Mouse (Mus musculus) liver, embryonic 13.5 days (tissue): ENCODE results near the gene Acly. TPM values are rescaled to one million over a fixed set of nuclear protein-coding genes. Genes with fewer than 3 reads are reported as not detected.

Experiments
- ATAC-seq: fragments of 200-750 bp; cut with Nextera tagmentation; 2 replicates; pipeline ENCODE4 v1.8.0; 2017; ENCODE audit warnings: low read depth, mild to moderate bottlenecking, moderate number of reproducible peaks, moderate library complexity
- DNase-seq: peaks from one replicate; pipeline ENCODE4 v3.0.0; 2022
- H3K27ac ChIP-seq: fragments of 300-500 bp; sonication (generic); 2 replicates; pipeline ENCODE4 v1.5.1; 2015; ENCODE audit warnings: moderate library complexity, mild to moderate bottlenecking, inconsistent platforms
- H3K27me3 ChIP-seq: fragments of 300-500 bp; sonication (generic); 2 replicates; pipeline ENCODE4 v1.6.1; 2015; ENCODE audit warnings: mild to moderate bottlenecking, inconsistent platforms
- H3K36me3 ChIP-seq: fragments of 300-500 bp; sonication (generic); 2 replicates; pipeline ENCODE4 v1.6.1; 2015; ENCODE audit warnings: mild to moderate bottlenecking, inconsistent platforms
- H3K4me1 ChIP-seq: fragments of 300-500 bp; sonication (generic); replicated peaks from 2 replicates; pipeline ENCODE4 v1.6.1; 2015; ENCODE audit warnings: inconsistent platforms
- H3K4me2 ChIP-seq: fragments of 300-500 bp; sonication (generic); 2 replicates; pipeline ENCODE4 v1.6.1; 2015; ENCODE audit warnings: inconsistent platforms, mild to moderate bottlenecking, moderate library complexity
- H3K4me3 ChIP-seq: fragments of 300-500 bp; sonication (generic); replicated peaks from 2 replicates; pipeline ENCODE4 v1.5.1; 2015; ENCODE audit warnings: mild to moderate bottlenecking, inconsistent platforms
- H3K9ac ChIP-seq: fragments of 300-500 bp; sonication (generic); 2 replicates; pipeline ENCODE4 v1.6.1; 2015; ENCODE audit warnings: mild to moderate bottlenecking, inconsistent platforms
- H3K9me3 ChIP-seq: fragments of 300-500 bp; sonication (generic); replicated peaks from 2 replicates; pipeline ENCODE4 v1.6.1; 2016; ENCODE audit warnings: inconsistent platforms
- WGBS: fragments of 180-500 bp; shearing (Covaris S2); methylation state at CpG from one replicate; pipeline ENCODE4 v1.1.7; 2015; ENCODE audit not compliant: insufficient replicate concordance; 5-methylcytosine and 5-hydroxymethylcytosine counted together
- polyA plus RNA-seq: library from polyadenylated mRNA; unstranded; fragments of >200 nt; fragmentation: Nextera tagmentation; extraction: Ambion mirVana; gene quantifications from 2 replicates; pipeline ENCODE4 v1.2.1, GENCODE M21; 2015

Gene Acly
- 86.2 and 108 TPM in 2 replicates for polyA plus RNA-seq

DNA sequence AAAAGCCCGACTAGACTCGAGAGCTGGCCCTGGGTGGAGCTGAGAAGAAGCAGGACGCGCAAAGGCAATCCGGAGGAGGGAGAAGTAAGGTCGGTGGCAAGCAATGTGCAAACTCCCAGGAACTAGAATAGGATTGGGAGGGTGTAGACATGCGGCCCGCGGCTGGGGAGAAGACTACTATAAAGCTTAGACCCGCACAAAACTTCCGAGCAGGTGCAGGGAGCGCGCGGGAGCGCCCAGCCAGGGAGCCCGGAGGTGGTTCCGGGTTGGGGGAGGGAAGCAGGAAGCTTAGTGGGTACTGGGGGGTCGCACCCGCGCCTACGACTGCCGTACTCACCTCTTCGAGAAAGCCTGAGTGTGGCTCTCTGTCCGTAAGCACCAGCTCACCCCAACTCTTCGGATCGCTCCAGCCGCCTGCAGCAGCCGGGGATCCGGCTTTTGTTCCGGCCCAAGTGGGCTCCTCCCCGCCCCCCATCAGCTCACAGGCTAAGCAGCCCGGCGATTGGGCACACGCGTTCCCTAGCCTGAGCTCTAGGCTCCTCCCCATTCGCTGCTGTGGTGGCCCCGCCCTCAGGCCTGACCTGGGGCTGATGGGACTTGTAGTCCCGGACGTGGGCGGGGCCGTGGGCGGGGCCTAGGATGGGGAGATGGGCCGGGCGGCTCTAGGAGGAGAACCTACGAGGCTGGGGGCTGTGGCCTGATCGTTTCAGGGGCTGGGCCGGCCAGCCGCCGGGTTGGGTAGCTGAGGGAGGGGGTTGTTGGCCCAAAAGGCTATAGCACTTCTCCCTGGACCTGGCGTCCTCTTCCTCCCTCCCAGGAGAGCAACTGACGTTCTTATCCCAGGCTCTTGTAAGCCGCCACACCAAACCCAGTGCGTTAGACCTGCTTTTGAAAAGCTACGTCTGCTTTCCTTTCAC lies at the start of gene Acly:
TSS of gene Acly (minus strand) at position 543 of the 917 bp plus-strand sequence.
- Histone ChIP-seq H3K27me3 (no peaks in the 10 kb centered on the region), H3K9me3 (no peaks in the 10 kb centered on the region), H3K4me1 (peaks cover 47% of the 10 kb centered on the region), H3K36me3 (peaks cover 19% of the 10 kb centered on the region), H3K9ac (peak within 1 kb of the TSS; percentile 86), H3K4me2 (peak within 1 kb of the TSS; percentile 88), H3K4me3 (peak within 1 kb of the TSS; percentile 76), H3K27ac (peak within 1 kb of the TSS; percentile 87)
- WGBS = under 1% methylated on average over 54 of the region's 54 CpGs
- ATAC-seq (peak; percentile 96), DNase-seq (peak; percentile 99)

DNA sequence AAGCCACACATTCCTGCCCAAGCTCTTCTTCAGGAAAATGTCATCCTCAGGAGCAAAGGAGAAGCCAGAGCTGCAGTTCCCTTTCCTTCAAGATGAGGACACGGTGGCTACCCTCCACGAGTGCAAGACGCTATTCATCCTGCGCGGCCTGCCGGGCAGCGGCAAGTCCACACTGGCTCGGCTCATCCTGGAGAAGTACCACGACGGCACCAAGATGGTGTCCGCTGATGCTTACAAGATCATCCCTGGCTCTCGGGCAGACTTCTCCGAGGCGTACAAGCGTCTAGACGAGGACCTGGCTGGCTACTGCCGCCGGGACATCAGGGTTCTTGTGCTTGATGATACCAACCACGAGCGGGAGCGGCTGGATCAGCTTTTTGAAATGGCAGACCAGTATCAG lies 48.5 kb upstream of the Acly start:
- H3K4me2 ChIP-seq = peak overlapping the region; percentile 87; the same call in 1 of the 2 replicates
- no peak overlapping the region for H3K4me3 ChIP-seq
- peaks cover 6% of the 10 kb centered on the region for H3K27me3 ChIP-seq
- peaks cover 24% of the 10 kb centered on the region for H3K36me3 ChIP-seq
- peaks cover 25% of the 10 kb centered on the region for H3K4me1 ChIP-seq
- H3K9ac ChIP-seq = no peak overlapping the region
- no peak for ATAC-seq
- H3K9me3 ChIP-seq = no peaks in the 10 kb centered on the region
- 67% methylated on average over 21 of the region's 21 CpGs for WGBS
- no peak for DNase-seq
- no peak overlapping the region; the same call in 1 of the 2 replicates for H3K27ac ChIP-seq

DNA sequence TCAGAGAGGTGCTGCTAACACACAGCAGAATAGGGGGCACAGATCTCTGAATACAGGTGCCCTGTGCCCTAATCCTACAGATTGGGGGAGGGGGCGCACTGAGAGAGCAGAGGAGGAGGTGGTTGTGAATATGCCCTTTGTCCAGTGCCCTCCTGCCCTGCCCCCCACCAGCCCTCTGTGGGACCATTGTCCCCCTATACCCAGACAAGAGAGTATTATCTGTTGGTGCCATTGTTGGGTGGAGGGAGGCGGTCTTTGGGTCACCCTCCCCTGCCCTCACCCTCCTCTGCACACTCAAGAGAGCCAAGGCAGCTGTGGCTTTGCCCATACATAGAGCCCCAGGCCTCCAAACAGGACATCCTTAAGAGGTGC lies 47.7 kb upstream of the Acly start:
- Histone ChIP-seq H3K27ac (peak overlapping the region; percentile 71), H3K36me3 (peaks cover 16% of the 10 kb centered on the region), H3K9ac (peak overlapping the region; percentile 73), H3K4me1 (peaks cover 33% of the 10 kb centered on the region), H3K4me2 (peak overlapping the region; percentile 87), H3K27me3 (peaks cover 12% of the 10 kb centered on the region), H3K4me3 (peak overlapping the region; percentile 72), H3K9me3 (no peaks in the 10 kb centered on the region)
- peak; percentile 47; the same call in 1 of the 2 replicates for ATAC-seq
- 11% methylated on average over 2 of the region's 2 CpGs for WGBS
- no peak for DNase-seq

DNA sequence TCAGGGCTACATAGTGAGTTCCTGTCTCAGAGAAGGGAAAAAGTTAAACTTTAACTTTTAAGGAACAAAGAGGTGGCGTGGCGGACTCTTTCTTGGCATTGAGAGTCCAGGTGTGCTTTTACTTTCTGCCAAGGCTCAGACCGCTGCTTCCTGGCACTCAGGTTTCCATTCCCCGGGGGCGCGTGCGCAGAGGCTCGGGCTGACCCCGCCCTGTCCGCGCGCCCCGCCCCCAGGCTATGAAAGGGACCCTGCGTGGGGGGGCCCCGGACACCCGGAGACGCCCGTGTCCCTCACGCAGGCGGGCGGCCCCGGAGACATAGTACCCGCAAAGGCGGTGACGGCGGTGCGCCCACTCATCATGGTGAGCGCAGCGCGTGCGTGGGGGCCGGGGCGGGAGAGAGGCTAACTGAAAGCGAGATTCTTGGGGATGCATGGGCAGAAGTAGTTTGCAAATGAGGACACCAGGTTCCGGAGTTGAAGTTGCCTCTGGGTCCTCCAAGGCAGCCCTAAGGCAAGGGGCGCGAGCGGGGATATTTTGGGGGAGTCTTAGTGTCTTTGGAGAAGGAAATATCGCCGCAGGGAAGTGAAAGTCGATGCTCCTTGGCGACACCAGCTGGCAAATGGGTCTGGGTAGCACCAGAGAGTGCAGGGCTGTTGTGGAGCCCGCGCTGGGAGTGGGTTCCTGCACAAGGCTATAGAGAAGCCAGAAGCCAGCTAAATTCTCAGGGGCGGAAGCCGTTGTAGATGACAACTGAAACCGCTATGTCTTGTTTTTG lies 47.1 kb upstream of the Acly start, which contains the start of gene Cnp:
TSS of gene Cnp (plus strand) at position 197 of the 776 bp plus-strand sequence.
- H3K4me3 ChIP-seq = peak within 1 kb of the TSS; percentile 72
- peak within 1 kb of the TSS; percentile 73 for H3K9ac ChIP-seq
- peak within 1 kb of the TSS; percentile 87 for H3K4me2 ChIP-seq
- peaks cover 13% of the 10 kb centered on the region for H3K36me3 ChIP-seq
- WGBS = under 1% methylated on average over 47 of the region's 47 CpGs
- peak; percentile 66 for DNase-seq
- ATAC-seq = peak; percentile 73
- H3K4me1 ChIP-seq = peaks cover 33% of the 10 kb centered on the region
- H3K27ac ChIP-seq = peak within 1 kb of the TSS; percentile 71
- peaks cover 12% of the 10 kb centered on the region for H3K27me3 ChIP-seq
- H3K9me3 ChIP-seq = no peaks in the 10 kb centered on the region

DNA sequence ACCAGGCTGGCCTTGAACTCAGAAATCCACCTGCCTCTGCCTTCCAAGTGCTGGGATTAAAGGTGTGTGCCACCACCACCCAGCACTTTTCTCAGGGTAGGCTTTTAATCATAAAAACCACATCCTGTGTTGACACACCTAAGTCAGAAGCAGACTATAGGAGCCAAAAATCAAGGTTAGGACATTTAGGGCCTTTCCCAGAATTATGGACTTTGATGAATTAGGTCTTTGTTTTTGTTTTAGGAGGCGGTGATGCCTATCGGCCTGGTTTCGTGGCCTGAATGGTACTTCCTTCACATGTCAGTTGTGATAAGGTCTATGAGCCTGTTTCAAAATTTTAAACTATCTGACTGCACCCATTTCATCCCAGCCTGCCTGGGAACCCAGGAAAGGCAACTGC lies 46.4 kb upstream of the Acly start:
- WGBS = 46% methylated on average over 3 of the region's 3 CpGs
- Histone ChIP-seq H3K9me3 (no peaks in the 10 kb centered on the region), H3K27me3 (peaks cover 12% of the 10 kb centered on the region), H3K4me2 (peak overlapping the region; percentile 87), H3K4me1 (peaks cover 33% of the 10 kb centered on the region), H3K4me3 (peak overlapping the region; percentile 72), H3K27ac (peak overlapping the region; percentile 71; the same call in 1 of the 2 replicates), H3K36me3 (peaks cover 6% of the 10 kb centered on the region), H3K9ac (peak overlapping the region; percentile 73)
- DNase-seq (no peak), ATAC-seq (no peak)

DNA sequence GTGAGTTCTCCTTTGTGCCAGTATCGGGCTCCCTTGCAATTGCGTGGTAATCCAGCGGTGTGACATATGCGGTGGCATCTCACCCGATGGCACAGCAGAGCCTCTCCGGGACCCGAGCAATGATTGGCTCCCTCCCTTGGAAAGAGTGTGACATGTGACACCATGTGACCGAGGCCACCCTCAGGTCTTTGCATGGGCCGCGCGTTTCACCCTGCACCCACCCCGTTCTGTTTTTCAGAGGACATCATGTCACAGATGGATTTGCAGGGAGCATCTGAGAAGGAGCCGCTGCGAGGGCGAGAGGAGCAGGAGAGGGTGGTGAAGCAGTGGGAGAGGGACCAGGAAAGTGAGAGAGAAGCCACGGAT lies 43.4 kb upstream of the Acly start:
- Histone ChIP-seq H3K27me3 (peaks cover 12% of the 10 kb centered on the region), H3K4me2 (peak overlapping the region; percentile 48), H3K36me3 (no peaks in the 10 kb centered on the region), H3K27ac (no peak overlapping the region), H3K9ac (0 out of 2 replicates have a peak overlapping the region, but pooled peaks have one; percentile 3), H3K4me1 (peaks cover 30% of the 10 kb centered on the region), H3K9me3 (no peaks in the 10 kb centered on the region), H3K4me3 (peak overlapping the region; percentile 23; the same call in 1 of the 2 replicates)
- ATAC-seq = no peak
- no peak for DNase-seq
- 14% methylated on average over 16 of the region's 16 CpGs for WGBS

DNA sequence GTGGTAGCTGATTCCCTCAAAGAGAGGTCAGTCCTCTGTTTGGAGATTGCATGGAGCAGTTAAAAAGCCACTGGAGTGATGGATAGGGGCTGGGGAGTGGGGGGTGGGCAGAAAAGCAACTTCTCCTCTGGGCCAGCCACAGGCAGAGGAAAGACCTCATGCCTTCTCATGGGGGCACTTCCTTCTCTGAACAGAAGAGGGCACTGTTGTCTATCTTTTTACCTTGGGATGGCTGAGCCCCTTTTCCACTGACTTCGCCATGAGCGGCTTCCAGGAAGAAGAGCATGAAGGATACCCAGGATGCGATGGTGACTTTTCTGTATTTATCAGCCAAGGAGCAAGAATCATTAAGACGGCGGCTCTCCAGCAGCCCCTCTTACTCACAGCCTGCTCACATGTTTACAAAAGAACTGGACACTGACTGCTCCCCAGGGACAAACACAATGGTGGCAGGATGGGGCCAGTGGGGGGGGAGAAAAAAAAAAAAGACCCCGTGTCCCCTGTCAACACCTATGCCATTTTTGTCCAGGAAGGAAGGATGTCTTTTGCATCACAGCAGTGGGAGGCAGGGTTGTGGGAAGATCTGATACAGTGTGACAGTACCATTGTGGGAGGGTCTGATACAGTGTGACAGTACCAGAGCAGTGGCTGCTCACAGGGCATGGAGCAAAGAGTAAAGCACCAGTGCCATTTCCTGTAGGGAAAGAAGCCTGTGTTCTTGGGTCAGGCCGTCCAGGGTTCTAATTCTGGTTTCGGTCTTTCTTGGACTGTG lies 42.8 kb upstream of the Acly start:
- Histone ChIP-seq H3K4me3 (0 out of 2 replicates have a peak overlapping the region, but pooled peaks have one; percentile 23), H3K9ac (0 out of 2 replicates have a peak overlapping the region, but pooled peaks have one; percentile 3), H3K4me1 (peaks cover 24% of the 10 kb centered on the region), H3K27me3 (peaks cover 12% of the 10 kb centered on the region), H3K27ac (no peak overlapping the region), H3K36me3 (no peaks in the 10 kb centered on the region), H3K9me3 (no peaks in the 10 kb centered on the region), H3K4me2 (peak overlapping the region; percentile 48)
- WGBS = 12% methylated on average over 8 of the region's 8 CpGs
- ATAC-seq (no peak), DNase-seq (peak; percentile 32)

DNA sequence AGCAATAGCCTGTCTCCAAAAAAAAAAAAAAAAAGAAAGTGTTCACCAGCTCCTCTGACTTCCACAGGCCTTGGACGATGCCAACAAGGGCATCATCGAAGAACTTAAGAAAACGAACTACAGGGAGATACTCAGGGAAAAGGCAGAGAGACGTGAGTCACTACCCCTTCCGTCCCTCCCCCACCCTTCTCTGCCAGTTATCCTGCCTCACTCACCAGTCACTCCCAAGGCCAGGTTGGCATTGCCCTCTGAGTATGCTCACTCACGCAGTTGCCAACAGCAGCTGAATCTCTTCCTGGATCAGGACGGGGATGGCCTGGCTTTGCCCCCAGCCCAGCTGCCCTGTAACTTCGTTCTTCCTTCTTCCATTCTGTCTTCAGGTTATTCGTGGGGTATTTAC lies 42.0 kb upstream of the Acly start:
- Histone ChIP-seq H3K27ac (no peak overlapping the region), H3K4me3 (no peak overlapping the region)

DNA sequence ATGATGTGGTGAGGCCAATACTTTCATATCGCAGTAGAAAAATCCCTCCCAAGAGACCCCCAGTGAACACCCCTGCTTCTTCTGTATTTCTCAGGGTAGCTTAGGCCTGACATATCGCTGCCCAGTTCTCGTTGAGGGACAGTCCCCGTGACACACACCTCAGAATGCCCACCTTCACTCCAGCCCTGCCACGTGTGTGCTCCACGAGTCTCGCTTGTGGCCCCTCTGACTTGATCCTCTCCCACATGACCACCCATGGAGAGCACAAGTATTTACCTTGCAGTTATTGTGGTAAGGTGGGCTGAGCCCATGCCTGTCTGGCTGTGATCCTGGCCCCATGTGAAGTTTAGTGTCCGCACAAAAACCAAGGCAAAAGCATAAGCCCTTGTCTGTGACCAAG lies 40.9 kb upstream of the Acly start:
- H3K4me3 ChIP-seq = no peak overlapping the region
- DNase-seq = no peak
- no peak for ATAC-seq
- no peaks in the 10 kb centered on the region for H3K9me3 ChIP-seq
- H3K4me1 ChIP-seq = peaks cover 12% of the 10 kb centered on the region
- no peaks in the 10 kb centered on the region for H3K36me3 ChIP-seq
- no peak overlapping the region for H3K4me2 ChIP-seq
- peaks cover 12% of the 10 kb centered on the region for H3K27me3 ChIP-seq
- H3K9ac ChIP-seq = no peak overlapping the region
- no peak overlapping the region for H3K27ac ChIP-seq
- 75% methylated on average over 8 of the region's 8 CpGs for WGBS

More for the DNA sequence above, 42.0 kb upstream of the Acly start:
- peaks cover 12% of the 10 kb centered on the region for H3K27me3 ChIP-seq
- DNase-seq = no peak
- H3K36me3 ChIP-seq = no peaks in the 10 kb centered on the region
- ATAC-seq = no peak
- no peak overlapping the region for H3K4me2 ChIP-seq
- WGBS = 54% methylated on average over 9 of the region's 9 CpGs
- no peak overlapping the region for H3K9ac ChIP-seq
- no peaks in the 10 kb centered on the region for H3K9me3 ChIP-seq
- H3K4me1 ChIP-seq = peaks cover 16% of the 10 kb centered on the region

DNA sequence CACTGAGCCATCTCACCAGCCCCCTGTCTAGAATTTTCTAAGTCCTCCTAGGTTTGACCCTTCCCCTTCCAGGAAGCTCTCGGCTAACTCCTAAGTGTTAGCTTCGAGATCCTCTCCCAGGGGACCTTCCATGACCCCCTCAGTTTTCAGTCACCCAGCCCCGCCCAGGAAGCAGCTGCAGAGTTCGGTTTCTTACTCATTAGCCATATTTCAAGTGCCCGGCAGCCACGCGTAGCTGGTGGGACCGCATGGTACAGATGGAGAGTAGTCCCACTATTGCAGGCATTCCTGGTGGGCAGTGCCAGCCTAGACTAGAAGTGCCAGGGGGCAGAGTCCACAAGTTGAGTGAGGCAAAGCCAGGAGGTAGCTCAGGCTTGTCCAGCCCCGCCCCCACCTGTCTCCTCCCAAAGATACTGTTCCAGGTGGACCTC lies 40.0 kb upstream of the Acly start:
- 43% methylated on average over 9 of the region's 9 CpGs for WGBS
- ATAC-seq (no peak), DNase-seq (no peak)
- no peaks in the 10 kb centered on the region for H3K9me3 ChIP-seq
- peaks cover 12% of the 10 kb centered on the region for H3K4me1 ChIP-seq
- no peaks in the 10 kb centered on the region for H3K36me3 ChIP-seq
- H3K27me3 ChIP-seq = peaks cover 12% of the 10 kb centered on the region
- H3K27ac ChIP-seq = no peak overlapping the region
- no peak overlapping the region for H3K4me3 ChIP-seq
- no peak overlapping the region for H3K4me2 ChIP-seq
- no peak overlapping the region for H3K9ac ChIP-seq
